ENCODE assay signal across 24 mouse cellular contexts in the genomic region with DNA sequence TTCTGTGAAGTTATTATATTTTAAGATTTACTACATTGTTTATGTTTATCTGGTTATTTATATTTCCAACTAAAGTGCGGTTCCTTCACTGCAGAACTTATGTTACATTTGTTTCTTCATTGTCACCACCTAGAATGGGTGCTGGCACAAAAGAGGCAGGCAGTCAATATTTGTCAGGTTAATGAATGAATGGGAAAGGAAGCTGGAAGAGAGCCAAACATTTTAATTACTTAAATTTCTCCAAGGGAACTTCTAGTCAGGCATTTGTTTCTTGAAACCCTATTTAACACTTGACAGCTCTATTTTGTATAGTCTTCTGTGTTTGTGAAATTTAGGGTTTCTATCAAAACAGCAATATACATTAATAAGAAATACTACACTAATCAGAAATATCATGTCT. TPM values are rescaled to one million over a fixed set of nuclear protein-coding genes. Genes with fewer than 3 reads are reported as not detected.
"Had no signal": no experiment of that assay in that cellular context is flagged by ENCODE, and none has a peak within 500 bp of the region (broad histone marks: within the 10 kb centered on the region; RNA-seq: fewer than 3 reads in every experiment).

No protein-coding gene starts in this region.

- H3K9ac ChIP-seq: lung, embryonic 14.5 days; midbrain, embryonic 13.5 days; neural tube, embryonic 13.5 days; neural tube, embryonic 15.5 days; stomach, embryonic 15.5 days had no signal

- H3K27ac ChIP-seq: midbrain, embryonic 10.5 days; midbrain, embryonic 13.5 days; neural tube, embryonic 13.5 days; neural tube, embryonic 15.5 days; stomach, embryonic 15.5 days; stomach, postnatal 0 days had no signal

- H3K9me3 ChIP-seq: midbrain, embryonic 10.5 days; midbrain, embryonic 13.5 days; neural tube, embryonic 13.5 days; neural tube, embryonic 15.5 days; stomach, embryonic 15.5 days had no signal

- H3K27me3 ChIP-seq: midbrain, embryonic 13.5 days; neural tube, embryonic 13.5 days; neural tube, embryonic 15.5 days; stomach, embryonic 15.5 days had no signal

- H3K4me3 ChIP-seq: midbrain, embryonic 10.5 days; midbrain, embryonic 13.5 days; myocyte; neural tube, embryonic 13.5 days; neural tube, embryonic 15.5 days; stomach, embryonic 15.5 days had no signal

- H3K36me3 ChIP-seq: midbrain, embryonic 10.5 days; midbrain, embryonic 13.5 days; neural tube, embryonic 13.5 days; neural tube, embryonic 15.5 days; stomach, embryonic 15.5 days had no signal

- H3K4me1 ChIP-seq: midbrain, embryonic 10.5 days; midbrain, embryonic 13.5 days; neural tube, embryonic 13.5 days; neural tube, embryonic 15.5 days; stomach, embryonic 15.5 days had no signal

- H3K4me2 ChIP-seq: lung, embryonic 14.5 days; midbrain, embryonic 13.5 days; neural tube, embryonic 13.5 days; neural tube, embryonic 15.5 days; stomach, embryonic 15.5 days had no signal

- ATAC-seq: midbrain, embryonic 13.5 days had no signal

- DNase-seq: lung, adult 18-20 months; lung, embryonic 14.5 days; lung, postnatal 10 days; lung, postnatal 4 days; retina, postnatal 1 day; right cerebral cortex, adult 18-20 months; right cerebral cortex, postnatal 14 days; thymus, adult 2 months; thymus, postnatal 25 days; thymus, postnatal 4 days had no signal

RNA-seq across cellular contexts. Expression of a gene that starts 43.8 kb away (rescaled TPM):
- total RNA-seq: megakaryocyte, adult 5-6 weeks; megakaryocyte-erythroid progenitor cell, adult 5-6 weeks had no signal
- polyA plus RNA-seq: lung, embryonic 16.5 days; midbrain, embryonic 10.5 days; neural tube, embryonic 11.5 days; neural tube, embryonic 13.5 days; neural tube, embryonic 15.5 days; spleen, adult 2 months; stomach, embryonic 15.5 days; testis, adult 2 months; thymus, adult 2 months; urinary bladder, adult 2 months had no signal
